Mouse (Mus musculus) limb, embryonic 12.5 days (tissue): Measurements from ENCODE around the gene Lonrf2. TPM values are rescaled to one million over a fixed set of nuclear protein-coding genes. Genes with fewer than 3 reads are reported as not detected.

Experiments used
- ATAC-seq: fragments of 200-750 bp; cut with Nextera tagmentation; 2 replicates; pipeline ENCODE4 v1.8.0; 2017; ENCODE audit warnings: low read depth, moderate TSS enrichment; ENCODE audit not compliant: insufficient number of reproducible peaks, insufficient read depth, low FRiP score, low TSS enrichment
- H3K27ac ChIP-seq: fragments of 300-500 bp; sonication (generic); 2 replicates; pipeline ENCODE4 v1.5.1; 2016; ENCODE audit warnings: mild to moderate bottlenecking, moderate library complexity
- H3K27me3 ChIP-seq: fragments of 300-500 bp; sonication (generic); 2 replicates; pipeline ENCODE4 v1.6.1; 2016; ENCODE audit warnings: mild to moderate bottlenecking, moderate library complexity
- H3K36me3 ChIP-seq: fragments of 300-500 bp; sonication (generic); 2 replicates; pipeline ENCODE4 v1.6.1; 2016; ENCODE audit warnings: mild to moderate bottlenecking, moderate library complexity
- H3K4me1 ChIP-seq: fragments of 300-500 bp; sonication (generic); replicated peaks from 2 replicates; pipeline ENCODE4 v1.6.1; 2016
- H3K4me2 ChIP-seq: fragments of 300-500 bp; sonication (generic); 2 replicates; pipeline ENCODE4 v1.6.1; 2016; ENCODE audit warnings: mild to moderate bottlenecking, moderate library complexity
- H3K4me3 ChIP-seq: fragments of 300-500 bp; sonication (generic); replicated peaks from 2 replicates; pipeline ENCODE4 v1.5.1; 2016; ENCODE audit warnings: mild to moderate bottlenecking
- H3K9ac ChIP-seq: fragments of 300-500 bp; sonication (generic); replicated peaks from 2 replicates; pipeline ENCODE4 v1.6.1; 2016; ENCODE audit warnings: mild to moderate bottlenecking, moderate library complexity
- H3K9me3 ChIP-seq: fragments of 300-500 bp; sonication (generic); 2 replicates; pipeline ENCODE4 v1.6.1; 2016; ENCODE audit warnings: mild to moderate bottlenecking, moderate library complexity
- whole genome bisulfite sequencing: fragments of 180-500 bp; shearing (Covaris S2); methylation state at CpG from one replicate; pipeline ENCODE4 v1.1.7; 2016; 5-methylcytosine and 5-hydroxymethylcytosine counted together
- polyA plus RNA-seq: library from polyadenylated mRNA; unstranded; fragments of >200 nt; fragmentation: Nextera tagmentation; extraction: Ambion mirVana; gene quantifications from 2 replicates; pipeline ENCODE4 v1.2.1, GENCODE M21; 2016

Lonrf2 gene
- polyA plus RNA-seq, 1 experiment from 2014 or later, result 0.81 TPM

- no peak for ATAC-seq
- WGBS, result 29% methylated on average over 3 of the region's 3 CpGs
- peak overlapping the region; percentile 77 for H3K27ac ChIP-seq
These were observed 65.8 kb downstream of the Lonrf2 start for GRCm38 (mm10) chr1:38770676-38771075.

GRCm38 (mm10) chr1:38769920-38770319, 66.6 kb downstream of the Lonrf2 start:
- no peak overlapping the region for H3K9ac ChIP-seq
- H3K9me3 ChIP-seq, result peaks cover 4% of the 10 kb centered on the region; the same call in 1 of the 2 replicates

More at GRCm38 (mm10) chr1:38770676-38771075, 65.8 kb downstream of the Lonrf2 start:
- no peak overlapping the region for H3K4me2 ChIP-seq
- no peak overlapping the region for H3K9ac ChIP-seq
- no peaks in the 10 kb centered on the region for H3K27me3 ChIP-seq
- H3K4me3 ChIP-seq, result no peak overlapping the region
- H3K36me3 ChIP-seq, result no peaks in the 10 kb centered on the region
- H3K9me3 ChIP-seq, result peaks cover 4% of the 10 kb centered on the region; the same call in 1 of the 2 replicates
- peaks cover 40% of the 10 kb centered on the region for H3K4me1 ChIP-seq

GRCm38 (mm10) chr1:38767812-38768211, 68.7 kb downstream of the Lonrf2 start:
- no peaks in the 10 kb centered on the region for H3K9me3 ChIP-seq
- no peaks in the 10 kb centered on the region for H3K36me3 ChIP-seq
- peak overlapping the region; percentile 36 for H3K4me3 ChIP-seq
- peak overlapping the region; percentile 89 for H3K27ac ChIP-seq
- ATAC-seq, result no peak
- peaks cover 64% of the 10 kb centered on the region for H3K4me1 ChIP-seq
- WGBS, result 6% methylated on average over 11 of the region's 11 CpGs
- peak overlapping the region; percentile 53 for H3K9ac ChIP-seq
- no peaks in the 10 kb centered on the region for H3K27me3 ChIP-seq
- peak overlapping the region; percentile 55 for H3K4me2 ChIP-seq

More at GRCm38 (mm10) chr1:38769920-38770319, 66.6 kb downstream of the Lonrf2 start:
- H3K4me1 ChIP-seq, result peaks cover 44% of the 10 kb centered on the region
- 15% methylated on average over 6 of the region's 6 CpGs for WGBS
- H3K4me3 ChIP-seq, result no peak overlapping the region
- ATAC-seq, result no peak
- no peak overlapping the region for H3K4me2 ChIP-seq
- no peaks in the 10 kb centered on the region for H3K27me3 ChIP-seq
- H3K36me3 ChIP-seq, result no peaks in the 10 kb centered on the region
- peak overlapping the region; percentile 77 for H3K27ac ChIP-seq

- peak overlapping the region; percentile 55 for H3K4me2 ChIP-seq
- peak overlapping the region; percentile 53 for H3K9ac ChIP-seq
- peak overlapping the region; percentile 89 for H3K27ac ChIP-seq
- ATAC-seq, result peak; percentile 90
- H3K4me3 ChIP-seq, result peak overlapping the region; percentile 36
- WGBS, result 13% methylated on average over 18 of the region's 18 CpGs
- peaks cover 64% of the 10 kb centered on the region for H3K4me1 ChIP-seq
- H3K9me3 ChIP-seq, result no peaks in the 10 kb centered on the region
- no peaks in the 10 kb centered on the region for H3K36me3 ChIP-seq
- H3K27me3 ChIP-seq, result no peaks in the 10 kb centered on the region
These were observed 69.6 kb downstream of the Lonrf2 start for GRCm38 (mm10) chr1:38766661-38767572.

- Histone ChIP-seq H3K9ac (no peak overlapping the region), H3K4me3 (no peak overlapping the region), H3K4me2 (peak overlapping the region; percentile 55; the same call in 1 of the 2 replicates), H3K9me3 (no peaks in the 10 kb centered on the region), H3K36me3 (no peaks in the 10 kb centered on the region), H3K27ac (peak overlapping the region; percentile 89), H3K4me1 (peaks cover 71% of the 10 kb centered on the region), H3K27me3 (no peaks in the 10 kb centered on the region)
- no peak for ATAC-seq
- WGBS, result 32% methylated on average over 4 of the region's 4 CpGs
These were observed 70.3 kb downstream of the Lonrf2 start for GRCm38 (mm10) chr1:38766254-38766653.

GRCm38 (mm10) chr1:38763960-38764613, 72.4 kb downstream of the Lonrf2 start:
- WGBS, result 59% methylated on average over 10 of the region's 10 CpGs
- no peak for ATAC-seq
- H3K27ac ChIP-seq, result peak overlapping the region; percentile 56

GRCm38 (mm10) chr1:38760424-38760823, 76.1 kb downstream of the Lonrf2 start:
- Histone ChIP-seq H3K36me3 (no peaks in the 10 kb centered on the region), H3K4me3 (no peak overlapping the region), H3K9me3 (peaks cover 3% of the 10 kb centered on the region; the same call in 1 of the 2 replicates), H3K4me2 (peak overlapping the region; percentile 23; the same call in 1 of the 2 replicates), H3K27me3 (no peaks in the 10 kb centered on the region), H3K9ac (no peak overlapping the region), H3K27ac (peak overlapping the region; percentile 95), H3K4me1 (peaks cover 70% of the 10 kb centered on the region)
- peak; percentile 83 for ATAC-seq
- WGBS, result 4% methylated on average over 9 of the region's 9 CpGs

More at GRCm38 (mm10) chr1:38763960-38764613, 72.4 kb downstream of the Lonrf2 start:
- no peak overlapping the region for H3K9ac ChIP-seq
- no peaks in the 10 kb centered on the region for H3K27me3 ChIP-seq
- no peak overlapping the region for H3K4me2 ChIP-seq
- H3K4me3 ChIP-seq, result no peak overlapping the region
- H3K4me1 ChIP-seq, result peaks cover 75% of the 10 kb centered on the region
- no peaks in the 10 kb centered on the region for H3K36me3 ChIP-seq
- no peaks in the 10 kb centered on the region for H3K9me3 ChIP-seq

GRCm38 (mm10) chr1:38757791-38758403, 78.6 kb downstream of the Lonrf2 start:
- peak overlapping the region; percentile 88 for H3K27ac ChIP-seq
- H3K4me3 ChIP-seq, result no peak overlapping the region
- H3K36me3 ChIP-seq, result no peaks in the 10 kb centered on the region
- ATAC-seq, result peak; percentile 72; the same call in 1 of the 2 replicates
- H3K9ac ChIP-seq, result no peak overlapping the region
- peak overlapping the region; percentile 26 for H3K4me2 ChIP-seq
- H3K9me3 ChIP-seq, result peaks cover 3% of the 10 kb centered on the region; the same call in 1 of the 2 replicates
- peaks cover 54% of the 10 kb centered on the region for H3K4me1 ChIP-seq
- WGBS, result 19% methylated on average over 5 of the region's 5 CpGs
- H3K27me3 ChIP-seq, result no peaks in the 10 kb centered on the region

GRCm38 (mm10) chr1:38743863-38744262, 92.6 kb downstream of the Lonrf2 start:
- Histone ChIP-seq H3K9ac (no peak overlapping the region), H3K4me1 (no peaks in the 10 kb centered on the region), H3K9me3 (no peaks in the 10 kb centered on the region), H3K36me3 (no peaks in the 10 kb centered on the region), H3K27me3 (no peaks in the 10 kb centered on the region; the same call in 1 of the 2 replicates), H3K4me3 (no peak overlapping the region), H3K27ac (no peak overlapping the region), H3K4me2 (no peak overlapping the region)
- ATAC-seq, result no peak
- 48% methylated on average over 1 of the region's 1 CpGs for WGBS
